Mouse (Mus musculus) cortical plate, adult 2 months (tissue): Measurements from ENCODE around the gene Rere. TPM values are rescaled to one million over a fixed set of nuclear protein-coding genes. Genes with fewer than 3 reads are reported as not detected.
A peak's percentile ranks its signal among the peaks of the same experiment; 100 is the strongest.
"Not testable (repeated sequence)": the region's sequence is repeated elsewhere in the genome, so short reads cannot be mapped to it uniquely, and the experiment has no call there.

Experiments used
- H3K27ac ChIP-seq: fragments of 200-500 bp; 2 replicates; pipeline ENCODE4 v1.5.1; 2012; ENCODE audit warnings: low read length, control low read depth, inconsistent platforms; ENCODE audit not compliant: insufficient read depth
- H3K4me1 ChIP-seq: fragments of 200-500 bp; 2 replicates; pipeline ENCODE4 v1.6.1; 2011; ENCODE audit warnings: low read length; ENCODE audit not compliant: control insufficient read depth, insufficient read depth
- H3K4me3 ChIP-seq: fragments of 200-500 bp; 2 replicates; pipeline ENCODE4 v1.5.1; 2011; ENCODE audit warnings: mild to moderate bottlenecking, low read length, control low read depth; ENCODE audit not compliant: insufficient read depth
- CTCF ChIP-seq: fragments of 200-500 bp; IDR thresholded peaks from 2 replicates; pipeline ENCODE4 v1.5.1; 2011; ENCODE audit warnings: mild to moderate bottlenecking, control low read depth, low read length; ENCODE audit not compliant: insufficient read depth; ENCODE audit errors: extremely low read depth
- POLR2A ChIP-seq: fragments of 200-500 bp; IDR thresholded peaks from 2 replicates; pipeline ENCODE4 v1.6.1; 2011; ENCODE audit warnings: mild to moderate bottlenecking, low read length, control low read depth; ENCODE audit not compliant: insufficient read depth; ENCODE audit errors: extremely low read depth
- polyA plus RNA-seq: library from polyadenylated mRNA; depleted of rRNA; stranded (reverse); fragments of >200 nt; gene quantifications from 2 replicates; pipeline ENCODE4 v1.2.3, GENCODE M21; 2012

Rere gene
- polyA plus RNA-seq, 1 experiment = 44.2 TPM

DNA sequence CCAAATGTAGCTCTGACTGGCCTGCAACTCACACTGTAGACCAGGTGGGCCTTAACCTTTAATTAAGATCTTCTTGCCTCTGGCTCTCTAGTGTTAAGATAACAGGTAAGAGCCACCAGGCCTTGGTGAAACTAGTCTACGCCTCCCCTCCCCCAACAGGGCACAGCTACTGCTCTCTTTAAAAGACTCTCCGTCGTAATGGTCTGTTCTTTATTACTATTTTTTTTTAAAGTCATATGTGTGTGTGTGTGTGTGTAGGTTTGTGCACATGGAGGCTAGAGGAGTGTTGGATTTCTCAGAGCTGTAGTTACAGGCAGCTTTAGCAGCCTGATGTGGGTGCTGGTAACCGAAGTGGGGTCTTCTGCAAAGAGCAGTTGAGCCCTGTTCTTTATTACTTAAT lies 987 bp upstream of the Rere start:
- Histone ChIP-seq H3K4me3 (peak overlapping the region; percentile 95; the same call in 1 of the 2 replicates), H3K27ac (no peak overlapping the region), H3K4me1 (peaks cover 7% of the 10 kb centered on the region)
- TF ChIP-seq POLR2A = no peak

DNA sequence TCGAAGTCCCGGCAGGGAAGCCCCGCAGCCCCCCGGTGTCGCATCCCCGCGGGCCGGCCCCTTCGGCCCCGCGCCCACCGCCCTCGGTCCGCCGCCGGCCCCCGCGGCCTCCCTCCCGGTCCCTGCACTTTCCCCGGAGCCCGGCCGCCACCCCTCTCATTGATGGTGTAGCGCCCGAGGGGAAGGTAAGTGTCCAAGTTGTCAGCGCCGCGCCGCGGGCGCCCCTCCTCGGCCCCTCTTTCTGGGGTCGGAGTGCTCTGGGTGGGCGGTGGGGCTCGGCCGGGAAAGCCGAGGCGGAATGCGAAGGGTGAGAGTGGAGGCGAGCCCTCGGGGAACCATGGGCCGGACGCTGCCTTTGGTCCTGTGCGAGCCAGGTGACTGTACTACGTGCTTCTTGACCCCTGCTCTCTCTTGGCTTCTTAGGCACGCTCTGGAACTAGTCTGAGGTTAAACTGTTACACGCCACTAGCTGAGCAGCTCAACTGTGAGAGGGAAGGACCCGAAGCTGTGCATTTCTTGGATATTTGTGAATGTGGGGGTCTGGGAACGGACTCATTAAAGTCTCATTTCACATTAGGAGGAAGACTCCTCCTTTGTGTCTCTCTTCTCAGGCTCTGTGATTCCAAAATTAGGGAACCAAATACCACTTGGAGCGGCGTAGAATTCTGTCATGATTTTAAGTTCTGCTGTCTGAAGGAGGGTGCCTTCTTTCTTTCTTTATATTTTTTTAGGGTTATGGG lies 615 bp downstream of the Rere start:
- H3K4me3 ChIP-seq = peak overlapping the region; percentile 95
- TF ChIP-seq POLR2A = no peak
- TF ChIP-seq CTCF = no peak
- H3K4me1 ChIP-seq = peaks cover 7% of the 10 kb centered on the region
- H3K27ac ChIP-seq = peak overlapping the region; percentile 36

DNA sequence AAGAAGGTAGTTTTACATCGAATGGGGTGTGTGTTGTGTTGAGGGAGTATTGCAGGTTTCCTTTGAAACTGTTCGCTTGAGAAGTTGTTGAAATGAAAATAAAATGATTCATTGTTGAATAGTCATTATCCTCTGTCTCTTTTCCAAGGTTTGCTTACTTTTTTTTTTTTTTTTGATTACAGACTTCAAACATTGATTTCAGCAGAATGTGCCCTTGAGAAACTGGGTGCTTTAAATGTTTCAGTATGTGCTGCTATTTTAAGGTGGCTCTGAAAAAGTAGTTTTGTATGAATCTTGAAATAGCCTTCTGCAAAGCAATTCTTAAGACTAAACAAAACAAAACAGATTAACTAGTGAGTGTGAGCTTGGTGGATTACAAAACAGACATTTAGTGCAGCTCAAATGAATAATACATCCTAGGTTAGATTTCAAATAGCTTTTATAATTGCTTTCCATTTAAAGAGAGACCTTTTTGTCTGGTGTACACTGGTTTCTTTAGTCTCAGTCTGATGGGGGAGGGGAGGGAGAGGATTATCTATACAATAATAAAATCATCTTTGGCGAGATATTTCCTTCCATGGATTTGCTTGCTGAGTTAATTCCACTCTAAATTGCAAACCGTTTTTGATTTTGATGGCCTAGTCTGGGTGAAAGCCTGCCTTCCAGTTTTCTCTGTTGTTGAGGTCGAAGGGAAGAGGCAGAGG lies 1.3 kb downstream of the Rere start:
- H3K27ac ChIP-seq = peak overlapping the region; percentile 65
- TF ChIP-seq POLR2A = no peak
- TF ChIP-seq CTCF = no peak
- H3K4me1 ChIP-seq = peaks cover 7% of the 10 kb centered on the region
- H3K4me3 ChIP-seq = peak overlapping the region; percentile 95

DNA sequence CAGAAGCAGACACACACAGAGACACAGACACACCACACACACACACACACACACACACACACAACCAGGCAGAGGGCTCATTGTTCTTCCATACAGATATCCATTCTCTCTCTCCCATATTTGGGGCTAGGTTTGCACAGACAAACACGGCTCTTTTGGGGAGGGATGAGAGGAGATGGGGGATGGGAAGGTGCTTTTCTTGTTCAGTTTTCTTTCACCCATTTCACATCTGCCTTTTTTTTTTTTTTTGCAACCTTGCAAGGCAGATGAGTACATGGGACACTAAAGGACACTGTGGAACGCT lies 1.8 kb downstream of the Rere start:
- H3K4me3 ChIP-seq = peak overlapping the region; percentile 95
- peak overlapping the region; percentile 65 for H3K27ac ChIP-seq
- TF ChIP-seq CTCF (no peak), POLR2A (no peak)
- peaks cover 7% of the 10 kb centered on the region for H3K4me1 ChIP-seq

DNA sequence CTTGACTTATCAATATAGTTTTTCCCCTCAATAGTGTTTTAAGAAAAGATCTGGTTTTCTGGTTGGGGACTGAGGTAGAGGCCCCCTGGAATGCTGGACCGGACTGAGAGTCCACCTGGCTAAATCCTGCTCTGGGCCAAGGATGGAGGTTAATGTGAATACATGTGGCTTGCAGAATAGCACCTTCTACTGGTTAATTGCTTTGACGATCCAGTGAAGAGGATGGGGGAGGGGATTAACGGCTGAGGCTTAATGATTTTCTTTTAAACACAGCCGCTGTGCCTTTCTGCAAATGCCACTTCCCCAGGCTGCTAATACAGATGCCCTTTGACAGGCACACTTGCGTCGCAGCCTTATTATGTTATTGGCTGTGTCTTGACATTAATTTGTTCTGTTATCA lies 2.5 kb downstream of the Rere start:
- H3K27ac ChIP-seq = no peak overlapping the region
- peaks cover 7% of the 10 kb centered on the region for H3K4me1 ChIP-seq
- peak overlapping the region; percentile 95 for H3K4me3 ChIP-seq
- no peak for TF ChIP-seq CTCF

DNA sequence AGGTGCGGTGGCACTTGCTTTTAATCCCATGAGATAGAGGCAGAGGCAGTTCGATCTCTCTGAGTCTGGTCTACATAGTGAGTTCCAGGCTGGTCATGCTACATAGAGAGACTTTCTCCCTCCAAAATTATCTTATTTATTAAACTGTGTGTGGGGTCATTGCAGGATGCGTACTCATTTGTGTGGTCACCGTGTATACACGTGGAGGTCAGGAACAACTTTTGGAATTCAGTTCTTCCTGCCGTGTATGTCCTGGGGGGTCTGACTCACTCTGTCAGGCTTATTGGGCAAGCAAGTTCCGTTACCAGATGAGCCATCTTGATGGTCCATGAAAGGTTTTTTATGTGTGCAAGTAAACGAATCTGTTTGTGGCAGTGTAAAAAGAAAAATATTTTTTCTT lies 5.5 kb downstream of the Rere start:
- TF ChIP-seq CTCF (no peak), POLR2A (no peak)
- H3K4me3 ChIP-seq = no peak overlapping the region
- H3K27ac ChIP-seq = no peak overlapping the region
- peaks cover 7% of the 10 kb centered on the region for H3K4me1 ChIP-seq

DNA sequence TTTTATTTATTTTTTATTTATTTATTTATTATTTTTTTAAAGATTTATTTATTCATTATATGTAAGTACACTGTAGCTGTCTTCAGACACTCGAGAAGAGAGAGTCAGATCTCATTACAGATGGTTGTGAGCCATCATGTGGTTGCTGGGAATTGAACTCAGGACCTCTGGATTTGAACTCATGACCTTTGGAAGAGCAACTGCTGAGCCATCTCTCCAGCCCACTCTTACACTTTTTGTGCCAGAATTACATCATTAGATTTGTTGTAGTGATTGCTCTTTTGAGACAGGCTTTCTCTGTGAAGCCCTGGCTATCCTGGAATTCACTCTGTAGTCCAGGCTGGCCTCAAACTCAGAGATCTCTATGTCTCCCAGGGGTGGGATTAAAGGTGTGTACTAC lies 6.0 kb downstream of the Rere start:
- H3K4me3 ChIP-seq, H3K27ac ChIP-seq, H3K4me1 ChIP-seq: not testable (repeated sequence)

DNA sequence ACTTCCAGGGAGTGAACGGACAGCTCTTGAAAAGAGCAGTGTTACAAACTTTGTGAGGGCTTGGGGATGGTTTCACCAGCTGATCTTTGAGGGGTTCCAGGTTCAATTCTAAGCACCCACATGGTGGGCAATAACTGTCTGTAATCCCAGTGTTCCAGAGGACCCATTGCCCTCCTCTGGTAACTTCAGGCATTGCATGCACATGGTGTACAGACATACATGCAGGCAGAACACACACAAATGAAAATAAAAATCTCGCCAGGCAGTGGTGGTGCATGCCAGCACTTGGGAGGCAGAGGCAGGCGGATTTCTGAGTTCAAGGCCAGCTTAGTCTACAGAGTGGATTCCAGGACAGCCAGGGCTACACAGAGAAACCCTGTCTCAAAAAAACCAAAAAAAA lies 10.5 kb downstream of the Rere start:
- H3K4me1 ChIP-seq = no peaks in the 10 kb centered on the region; the same call in 1 of the 2 replicates
- H3K27ac ChIP-seq = no peak overlapping the region
- TF ChIP-seq POLR2A (no peak), CTCF (0 out of 2 replicates have a peak, but pooled peaks have one; percentile 5)
- H3K4me3 ChIP-seq = no peak overlapping the region

DNA sequence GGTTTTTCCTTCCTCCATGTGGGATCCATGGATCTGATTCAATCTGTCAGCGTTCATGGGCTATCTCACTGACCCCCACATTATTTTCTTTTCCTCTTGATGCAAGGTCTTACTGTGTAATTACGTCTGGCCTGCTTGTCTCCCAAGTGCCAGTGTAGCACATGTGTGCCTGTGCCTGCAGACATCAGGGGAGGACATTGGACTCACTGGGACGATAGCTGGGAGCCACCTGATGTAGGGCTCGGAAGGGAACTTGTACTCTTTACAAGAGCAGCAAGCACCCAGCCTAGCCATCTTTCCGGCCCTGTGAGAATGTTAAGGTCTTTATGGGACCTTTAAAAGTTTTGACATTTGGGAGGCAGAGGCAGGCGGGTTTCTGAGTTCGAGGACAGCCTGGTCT lies 13.4 kb downstream of the Rere start:
- Histone ChIP-seq H3K4me1 (no peaks in the 10 kb centered on the region; the same call in 1 of the 2 replicates), H3K27ac (no peak overlapping the region), H3K4me3 (no peak overlapping the region)
- TF ChIP-seq CTCF (no peak), POLR2A (no peak)

DNA sequence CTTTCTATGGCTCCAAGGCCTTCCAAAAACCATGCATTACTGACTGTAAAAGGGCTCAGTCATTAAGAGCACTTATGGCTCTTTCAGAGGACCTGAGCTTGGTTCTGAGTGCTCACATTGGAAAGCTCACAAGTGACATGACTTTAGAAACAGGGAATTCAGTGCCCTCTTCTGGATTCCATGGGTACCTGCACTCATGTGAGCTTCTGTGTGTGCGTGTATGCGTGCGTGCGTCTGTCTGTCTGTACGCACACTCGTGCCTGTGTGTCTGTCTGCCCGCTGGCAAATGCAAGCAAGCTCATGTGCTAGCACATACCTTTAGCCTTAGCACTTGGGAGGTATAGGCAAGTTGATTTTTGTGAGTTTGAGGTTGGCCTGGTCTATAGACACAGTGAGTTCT lies 14.5 kb downstream of the Rere start:
- no peak overlapping the region for H3K27ac ChIP-seq
- no peak for TF ChIP-seq POLR2A
- no peak overlapping the region for H3K4me3 ChIP-seq
- H3K4me1 ChIP-seq = no peaks in the 10 kb centered on the region; the same call in 1 of the 2 replicates

DNA sequence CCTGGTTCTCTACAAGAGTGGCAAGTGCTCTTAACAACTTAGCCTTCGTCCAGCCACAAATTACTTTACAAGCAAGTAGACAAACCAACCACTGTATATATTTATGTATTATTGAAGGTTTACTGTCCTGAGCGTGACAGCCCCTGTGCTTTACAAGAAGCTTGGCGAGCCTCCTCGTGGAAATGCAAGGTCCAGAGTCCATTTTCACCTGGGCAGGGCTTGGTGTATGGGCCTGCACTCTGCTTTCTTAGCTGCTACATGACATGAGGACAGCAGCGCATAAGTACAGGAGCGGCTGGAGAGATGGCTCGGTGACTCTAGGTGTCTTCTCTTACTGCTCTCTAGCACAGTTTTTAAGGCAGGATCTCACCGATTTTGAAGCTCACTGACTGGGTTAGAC lies 21.3 kb downstream of the Rere start:
- no peak overlapping the region for H3K4me3 ChIP-seq
- no peak overlapping the region for H3K27ac ChIP-seq
- TF ChIP-seq CTCF = no peak
- TF ChIP-seq POLR2A = no peak
- peaks cover 6% of the 10 kb centered on the region for H3K4me1 ChIP-seq
